Mouse (Mus musculus): ENCODE data around the gene Arhgap44.

DNA sequence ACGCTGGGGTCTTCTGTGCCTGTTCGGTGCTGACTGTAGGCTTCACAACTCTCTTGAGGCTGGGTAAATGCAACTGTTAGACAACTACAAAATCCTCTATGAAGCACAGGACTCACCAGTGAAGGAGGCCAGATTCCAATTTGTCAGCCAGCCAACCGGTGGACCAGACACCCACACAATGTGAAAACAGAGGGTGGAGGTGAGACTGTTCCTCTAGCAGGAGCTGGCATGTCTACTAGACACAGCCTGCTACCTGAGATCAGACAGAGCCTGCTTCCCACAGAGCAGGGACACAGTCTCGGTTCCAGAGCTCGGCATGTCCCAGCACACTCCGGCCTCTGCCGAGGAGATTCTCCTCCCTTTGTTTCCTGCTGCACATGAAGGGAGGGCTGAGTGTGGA is 113.7 kb downstream of the Arhgap44 start:
- no peak for TF ChIP-seq MYOG (IDR thresholded peaks at IDR 0.05; ENCODE audit: control insufficient read depth in 1 of 3, insufficient read depth in 1 of 3, insufficient read length in 2 of 3, low read depth in 2 of 3)
- no peak for TF ChIP-seq POLR2A (IDR thresholded peaks at IDR 0.05; ENCODE audit: insufficient read length, low read depth)
- no peak for TF ChIP-seq POLR2AphosphoS2 (IDR thresholded peaks at IDR 0.05; ENCODE audit: insufficient read length, low read depth)
- TF ChIP-seq MAX (IDR thresholded peaks at IDR 0.05; ENCODE audit: low read depth) = no peak
- TF ChIP-seq CEBPB (IDR thresholded peaks at IDR 0.05; ENCODE audit: insufficient read depth, poor library complexity, severe bottlenecking) = no peak
- TF ChIP-seq USF1 (IDR thresholded peaks at IDR 0.05; ENCODE audit: low read depth) = no peak
- no peak for TF ChIP-seq TCF12 (IDR thresholded peaks at IDR 0.05; ENCODE audit: insufficient read depth, poor library complexity, severe bottlenecking)
- TF ChIP-seq REST (IDR thresholded peaks at IDR 0.05; ENCODE audit: insufficient read depth, insufficient read length) = no peak

All from myocyte (in vitro differentiated cells).